Mouse (Mus musculus) liver, embryonic 11.5 days (tissue): ENCODE measurements around the gene Timm23. TPM values are rescaled to one million over a fixed set of nuclear protein-coding genes. Genes with fewer than 3 reads are reported as not detected.
A peak's percentile ranks its signal among the peaks of the same experiment; 100 is the strongest.
"Not testable (repeated sequence)": the region's sequence is repeated elsewhere in the genome, so short reads cannot be mapped to it uniquely, and the experiment has no call there.

Experiments used
- ATAC-seq: fragments of 200-750 bp; cut with Nextera tagmentation; replicated peaks from 2 replicates; pipeline ENCODE4 v1.8.0; 2017; ENCODE audit warnings: moderate number of reproducible peaks, mild to moderate bottlenecking, moderate TSS enrichment, moderate library complexity; ENCODE audit not compliant: low FRiP score
- DNase-seq: peaks from one replicate; pipeline ENCODE4 v3.0.0-alpha.2; 2017; ENCODE audit warnings: low spot score
- H3K27ac ChIP-seq: fragments of 300-500 bp; sonication (generic); 2 replicates; pipeline ENCODE4 v1.5.1; 2014; ENCODE audit warnings: mild to moderate bottlenecking, low read depth, low read length, control low read depth
- H3K27me3 ChIP-seq: fragments of 300-500 bp; sonication (generic); replicated peaks from 2 replicates; pipeline ENCODE4 v1.6.1; 2014; ENCODE audit warnings: low read length, mixed read lengths; ENCODE audit not compliant: control insufficient read depth, insufficient read depth
- H3K36me3 ChIP-seq: fragments of 300-500 bp; sonication (generic); 2 replicates; pipeline ENCODE4 v1.6.1; 2014; ENCODE audit warnings: mild to moderate bottlenecking, low read length, moderate library complexity, mixed read lengths; ENCODE audit not compliant: control insufficient read depth, insufficient read depth
- H3K4me1 ChIP-seq: fragments of 300-500 bp; sonication (generic); replicated peaks from 2 replicates; pipeline ENCODE4 v1.6.1; 2014; ENCODE audit warnings: low read length, mixed read lengths; ENCODE audit not compliant: control insufficient read depth, insufficient read depth
- H3K4me2 ChIP-seq: fragments of 300-500 bp; sonication (generic); 2 replicates; pipeline ENCODE4 v1.6.1; 2014; ENCODE audit warnings: mild to moderate bottlenecking, control low read depth, moderate library complexity
- H3K4me3 ChIP-seq: fragments of 300-500 bp; sonication (generic); 2 replicates; pipeline ENCODE4 v1.5.1; 2014; ENCODE audit warnings: low read depth, low read length, control low read depth
- H3K9ac ChIP-seq: fragments of 300-500 bp; sonication (generic); 2 replicates; pipeline ENCODE4 v1.6.1; 2014; ENCODE audit warnings: low read depth, low read length, control low read depth
- H3K9me3 ChIP-seq: fragments of 300-500 bp; sonication (generic); 2 replicates; pipeline ENCODE4 v1.6.1; 2016; ENCODE audit warnings: low read length, inconsistent platforms, mixed read lengths; ENCODE audit not compliant: control insufficient read depth
- whole genome bisulfite sequencing: fragments of 180-500 bp; shearing (Covaris S2); extraction: QIAGEN DNeasy Blood & Tissue Kit; methylation state at CpG from one replicate; pipeline ENCODE4 v1.1.7; 2014; 5-methylcytosine and 5-hydroxymethylcytosine counted together
- polyA plus RNA-seq: library from polyadenylated mRNA; unstranded; fragments of >200 nt; fragmentation: Nextera tagmentation; extraction: Ambion mirVana; gene quantifications from 2 replicates; pipeline ENCODE4 v1.2.1, GENCODE M21; 2014

Gene Timm23
- polyA plus RNA-seq = 425 and 431 TPM in 2 replicates

- peak within 1 kb of the TSS; percentile 96 for H3K9ac ChIP-seq
- H3K9me3 ChIP-seq = no peaks in the 10 kb centered on the region
- peak within 1 kb of the TSS; percentile 99 for H3K4me3 ChIP-seq
- peak within 1 kb of the TSS; percentile 90 for H3K4me2 ChIP-seq
- peaks cover 21% of the 10 kb centered on the region for H3K36me3 ChIP-seq
- under 1% methylated on average over 77 of the region's 77 CpGs for WGBS
- no peaks in the 10 kb centered on the region for H3K27me3 ChIP-seq
- H3K4me1 ChIP-seq = peaks cover 18% of the 10 kb centered on the region
- peak within 1 kb of the TSS; percentile 58; the same call in 1 of the 2 replicates for H3K27ac ChIP-seq
- ATAC-seq (peak; percentile 92), DNase-seq (peak; percentile 84)
Measured at GRCm38 (mm10) chr14:32201791-32202451, at the start of gene Timm23, which contains the start of gene Parg. Timm23 (minus strand) TSS chr14:32201898. Parg (plus strand) TSS chr14:32201949.

- H3K4me1 ChIP-seq = no peaks in the 10 kb centered on the region
- no peaks in the 10 kb centered on the region for H3K9me3 ChIP-seq
- no peak for ATAC-seq
- no peak overlapping the region for H3K4me2 ChIP-seq
- peaks cover 5% of the 10 kb centered on the region; the same call in 1 of the 2 replicates for H3K36me3 ChIP-seq
- H3K27ac ChIP-seq = no peak overlapping the region
- no peak for DNase-seq
- no peak overlapping the region for H3K4me3 ChIP-seq
- H3K9ac ChIP-seq = no peak overlapping the region
- 88% methylated on average over 6 of the region's 6 CpGs for WGBS
- no peaks in the 10 kb centered on the region for H3K27me3 ChIP-seq
Measured at GRCm38 (mm10) chr14:32249616-32250015, 47.9 kb upstream of the Timm23 start.

GRCm38 (mm10) chr14:32246019-32246418 is 44.3 kb upstream of the Timm23 start:
- Histone ChIP-seq H3K9ac (no peak overlapping the region), H3K27ac (no peak overlapping the region), H3K4me3 (no peak overlapping the region), H3K4me1 (no peaks in the 10 kb centered on the region), H3K36me3 (peaks cover 2% of the 10 kb centered on the region; the same call in 1 of the 2 replicates), H3K4me2 (no peak overlapping the region), H3K9me3 (no peaks in the 10 kb centered on the region), H3K27me3 (no peaks in the 10 kb centered on the region)
- no peak for DNase-seq
- no peak for ATAC-seq
- WGBS = 73% methylated on average over 2 of the region's 2 CpGs

GRCm38 (mm10) chr14:32242401-32242800 is 40.7 kb upstream of the Timm23 start:
- Histone ChIP-seq H3K27me3 (no peaks in the 10 kb centered on the region), H3K9ac (no peak overlapping the region), H3K36me3 (peaks cover 5% of the 10 kb centered on the region; the same call in 1 of the 2 replicates), H3K9me3 (no peaks in the 10 kb centered on the region), H3K4me3 (no peak overlapping the region), H3K27ac (no peak overlapping the region), H3K4me2 (no peak overlapping the region), H3K4me1 (no peaks in the 10 kb centered on the region)
- no peak for DNase-seq
- 88% methylated on average over 4 of the region's 4 CpGs for WGBS
- ATAC-seq = no peak

- Histone ChIP-seq H3K4me1 (no peaks in the 10 kb centered on the region; the same call in 1 of the 2 replicates), H3K4me2 (no peak overlapping the region), H3K9me3 (no peaks in the 10 kb centered on the region), H3K9ac (no peak overlapping the region), H3K36me3 (no peaks in the 10 kb centered on the region; the same call in 1 of the 2 replicates), H3K4me3 (no peak overlapping the region), H3K27me3 (no peaks in the 10 kb centered on the region), H3K27ac (no peak overlapping the region)
- WGBS = under 1% methylated on average over 2 of the region's 2 CpGs
- no peak for ATAC-seq
- DNase-seq = no peak
Measured at GRCm38 (mm10) chr14:32228996-32229395, 27.3 kb upstream of the Timm23 start.

- Histone ChIP-seq H3K4me2 (no peak overlapping the region), H3K9ac (no peak overlapping the region), H3K9me3 (no peaks in the 10 kb centered on the region), H3K27me3 (no peaks in the 10 kb centered on the region), H3K4me3 (no peak overlapping the region), H3K4me1 (no peaks in the 10 kb centered on the region; the same call in 1 of the 2 replicates), H3K27ac (no peak overlapping the region), H3K36me3 (no peaks in the 10 kb centered on the region; the same call in 1 of the 2 replicates)
- DNase-seq (no peak), ATAC-seq (no peak)
Measured at GRCm38 (mm10) chr14:32226601-32227000, 24.9 kb upstream of the Timm23 start.

- peak overlapping the region; percentile 76 for H3K9ac ChIP-seq
- ATAC-seq (peak; percentile 18; the same call in 1 of the 2 replicates), DNase-seq (peak; percentile 57)
Measured at GRCm38 (mm10) chr14:32201354-32201753, 344 bp downstream of the Timm23 start.

GRCm38 (mm10) chr14:32193557-32193956 is 8.1 kb downstream of the Timm23 start:
- 78% methylated on average over 5 of the region's 5 CpGs for WGBS
- not testable (repeated sequence) for H3K9ac ChIP-seq, H3K27ac ChIP-seq, DNase-seq, ATAC-seq, H3K27me3 ChIP-seq, H3K4me2 ChIP-seq, H3K4me1 ChIP-seq, H3K4me3 ChIP-seq, H3K9me3 ChIP-seq
- peaks cover 39% of the 10 kb centered on the region for H3K36me3 ChIP-seq

More at GRCm38 (mm10) chr14:32201354-32201753, 344 bp downstream of the Timm23 start:
- Histone ChIP-seq H3K4me2 (peak overlapping the region; percentile 90), H3K27ac (no peak overlapping the region), H3K9me3 (no peaks in the 10 kb centered on the region), H3K36me3 (peaks cover 23% of the 10 kb centered on the region), H3K27me3 (no peaks in the 10 kb centered on the region), H3K4me1 (peaks cover 18% of the 10 kb centered on the region), H3K4me3 (peak overlapping the region; percentile 99)
- WGBS = under 1% methylated on average over 26 of the region's 26 CpGs

- Histone ChIP-seq H3K9ac (no peak overlapping the region), H3K4me1 (no peaks in the 10 kb centered on the region), H3K4me2 (no peak overlapping the region), H3K27me3 (no peaks in the 10 kb centered on the region), H3K36me3 (peaks cover 38% of the 10 kb centered on the region), H3K4me3 (no peak overlapping the region), H3K9me3 (no peaks in the 10 kb centered on the region), H3K27ac (no peak overlapping the region)
- peak; percentile 49 for DNase-seq
- no peak for ATAC-seq
- 39% methylated on average over 3 of the region's 3 CpGs for WGBS
Measured at GRCm38 (mm10) chr14:32192437-32192836, 9.3 kb downstream of the Timm23 start.
